Mouse (Mus musculus) left cerebral cortex, postnatal 14 days (tissue): ENCODE results near the gene Gba. TPM values are rescaled to one million over a fixed set of nuclear protein-coding genes. Genes with fewer than 3 reads are reported as not detected.
A peak's percentile ranks its signal among the peaks of the same experiment; 100 is the strongest.

Experiments used
- DNase-seq, 2 experiments: peaks; one replicate each; pipeline ENCODE4 v3.0.0; 2021 to 2022; ENCODE audit warnings: low spot score in 2 of 2, mixed read lengths in 1 of 2
- intact Hi-C: fragments of 180-260 bp; cut with DNase I; formaldehyde crosslinking; loops from one replicate; pipeline ENCODE4 v1.15.1; 2025
- total RNA-seq, 2 experiments: library from RNA; stranded (reverse); gene quantifications; 2 replicates each; pipeline ENCODE4 v1.2.3; 2021

Gene Gba
- total RNA-seq, 2 experiments from 2014 or later: 63.4 to 66.7 TPM

DNA sequence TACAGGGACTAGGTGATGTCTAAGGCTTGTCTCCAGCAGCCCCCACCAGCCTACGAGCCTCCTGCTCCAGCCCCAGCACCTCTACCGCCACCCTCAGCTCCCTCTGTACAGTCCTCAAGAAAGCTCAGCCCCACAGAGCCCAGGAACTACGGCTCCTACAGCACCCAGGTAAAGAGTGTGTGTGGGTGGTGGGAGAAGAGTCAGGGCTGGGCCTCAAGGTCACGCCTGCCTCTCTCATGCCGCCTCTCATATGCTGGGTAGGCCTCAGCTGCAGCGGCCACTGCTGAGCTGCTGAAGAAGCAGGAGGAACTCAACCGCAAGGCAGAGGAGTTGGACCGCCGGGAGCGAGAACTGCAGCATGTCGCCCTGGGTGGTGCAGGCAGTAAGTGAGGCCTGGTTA is 23.7 kb upstream of the Gba start:
- intact Hi-C loops: no loop called here
- no peak for DNase-seq

DNA sequence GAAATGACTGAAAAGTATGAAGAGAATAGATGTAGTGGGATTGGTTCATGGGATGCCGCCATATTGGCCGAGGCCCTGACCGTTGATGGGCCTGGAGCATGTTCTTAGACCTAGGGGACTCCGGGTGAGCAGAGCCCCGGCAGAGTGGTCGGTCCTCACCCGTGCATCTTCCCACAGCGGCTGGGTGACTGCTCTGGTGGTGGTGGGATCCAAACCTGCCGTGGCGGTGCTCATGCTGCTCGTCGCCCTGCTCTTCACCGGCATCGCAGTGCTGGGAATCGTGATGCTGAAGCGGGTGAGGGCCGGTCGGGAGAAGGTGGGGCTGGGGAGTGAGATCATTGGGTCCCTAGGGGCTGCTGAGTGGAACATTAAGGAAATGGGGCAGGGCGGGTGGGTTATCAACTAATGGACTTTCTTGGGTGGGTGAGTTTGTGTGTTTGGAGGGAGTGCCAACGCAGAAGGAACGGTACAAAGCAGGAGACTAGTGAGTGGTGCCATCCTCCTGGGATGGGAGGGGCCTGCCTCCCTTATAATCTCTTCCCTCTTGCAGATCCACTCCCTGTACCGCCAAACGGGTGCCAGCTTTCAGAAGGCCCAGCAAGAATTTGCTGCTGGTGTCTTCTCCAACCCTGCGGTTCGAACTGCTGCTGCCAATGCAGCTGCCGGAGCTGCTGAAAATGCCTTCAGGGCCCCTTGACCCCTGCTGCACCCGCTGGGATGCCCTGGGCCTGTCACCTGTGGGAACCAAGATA is 20.8 kb upstream of the Gba start:
- intact Hi-C loops: no loop called here
- no peak for DNase-seq

DNA sequence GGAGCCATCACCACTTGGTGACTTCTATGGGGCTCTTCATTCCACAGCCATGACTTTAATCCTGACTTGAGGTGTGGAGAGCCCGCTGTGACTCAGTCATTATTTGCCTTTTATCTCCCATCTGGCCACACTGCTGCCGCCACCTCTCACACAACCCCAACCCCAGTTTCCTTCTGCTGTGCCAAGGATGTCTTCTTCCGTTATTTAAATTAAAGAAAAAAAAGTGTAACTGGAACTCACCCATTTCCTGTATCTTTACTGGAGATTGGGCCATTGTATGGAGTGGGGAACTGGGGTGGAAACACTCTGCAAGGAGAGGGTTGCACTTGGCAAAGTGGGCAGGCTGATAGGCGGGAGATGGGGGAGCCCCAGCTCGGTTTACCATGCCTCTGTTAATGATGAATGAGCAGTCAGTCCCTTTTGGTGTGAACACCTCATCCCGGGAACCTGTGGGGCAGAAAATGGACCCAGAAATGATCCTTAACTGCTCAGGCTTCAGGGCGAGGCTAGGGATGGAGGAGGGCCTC is 20.1 kb upstream of the Gba start:
- no peak for DNase-seq
- intact Hi-C loops: no loop called here

DNA sequence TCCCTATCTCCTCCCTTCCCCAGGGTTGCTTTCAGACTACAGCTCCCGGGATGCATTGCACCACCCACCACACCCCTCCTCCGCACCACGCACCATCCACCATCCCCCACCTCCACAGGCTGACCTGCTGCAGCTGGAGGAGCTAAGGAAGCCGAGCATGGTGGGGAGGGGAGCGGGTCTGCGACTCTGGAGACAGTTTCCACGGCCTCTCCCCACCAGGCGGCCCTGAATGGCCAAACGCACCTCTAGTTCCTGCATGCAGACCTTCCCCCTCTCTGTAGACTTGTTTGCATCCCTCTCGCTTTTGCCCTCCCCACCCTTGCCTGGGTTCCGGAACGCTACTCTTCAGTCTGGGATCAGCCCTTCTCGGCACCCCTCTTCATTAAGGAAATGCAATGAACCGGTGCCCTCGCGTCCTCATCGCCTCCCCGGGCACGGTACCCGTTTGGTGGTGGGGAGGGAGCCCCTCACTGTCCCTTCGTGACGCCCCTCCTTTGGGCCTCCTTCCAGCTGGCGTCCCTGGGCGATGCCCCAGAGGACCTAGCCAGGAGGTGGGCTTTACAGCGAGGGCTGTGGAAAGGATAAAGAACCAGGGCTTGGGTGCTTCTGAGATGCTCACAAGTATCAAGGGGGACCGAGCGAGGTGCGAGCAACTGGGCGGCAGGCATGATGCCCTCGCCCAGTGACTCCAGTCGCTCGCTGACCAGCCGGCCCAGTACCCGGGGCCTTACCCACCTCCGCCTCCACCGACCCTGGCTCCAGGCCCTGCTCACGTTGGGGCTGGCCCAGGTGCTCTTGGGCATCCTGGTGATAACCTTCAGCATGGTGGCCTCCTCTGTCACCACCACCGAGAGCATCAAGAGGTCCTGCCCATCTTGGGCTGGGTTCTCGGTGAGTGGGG is 19.4 kb upstream of the Gba start, which contains the start of gene Fam189b:
Gene Fam189b (plus strand): TSS at position 86 of the 901 bp plus-strand sequence.
- peak; percentile 89 to 93 for DNase-seq
- intact Hi-C loops: no loop called here

DNA sequence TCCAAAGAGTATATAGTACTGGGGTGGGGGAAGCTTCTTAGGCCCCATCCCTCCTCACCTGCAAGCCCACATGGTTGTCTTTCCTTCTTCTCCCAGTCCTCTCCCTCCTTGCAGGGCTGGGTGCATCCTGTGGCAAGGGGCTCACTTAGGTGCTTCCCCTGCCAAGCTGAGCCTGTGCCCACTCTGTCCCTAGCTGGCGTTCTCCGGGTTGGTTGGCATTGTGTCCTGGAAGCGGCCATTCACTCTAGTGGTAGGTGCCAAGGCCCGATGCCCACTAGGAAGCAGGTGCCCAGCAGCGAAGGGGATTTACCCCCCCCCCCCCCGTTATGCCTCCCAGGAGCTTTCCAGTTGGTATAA is 18.8 kb upstream of the Gba start:
- DNase-seq: no peak
- intact Hi-C loops: no loop called here

DNA sequence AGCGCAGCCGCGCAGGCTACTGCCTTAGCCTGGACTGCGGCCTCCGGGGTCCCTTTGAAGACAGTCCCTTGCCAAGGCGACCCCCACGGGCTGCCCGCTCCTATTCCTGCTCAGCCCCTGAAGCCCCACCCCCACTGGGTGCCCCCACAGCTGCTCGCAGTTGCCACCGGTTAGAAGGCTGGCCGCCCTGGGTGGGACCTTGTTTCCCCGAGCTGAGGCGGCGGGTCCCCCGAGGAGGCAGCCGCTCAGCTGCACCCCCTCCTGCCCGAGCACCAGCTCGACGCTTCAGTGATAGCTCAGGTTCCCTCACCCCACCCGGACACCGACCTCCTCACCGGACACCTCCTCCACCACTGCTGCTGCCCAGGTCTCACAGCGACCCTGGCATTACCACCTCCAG is 15.5 kb upstream of the Gba start:
- intact Hi-C loops: no loop called here
- DNase-seq: no peak

DNA sequence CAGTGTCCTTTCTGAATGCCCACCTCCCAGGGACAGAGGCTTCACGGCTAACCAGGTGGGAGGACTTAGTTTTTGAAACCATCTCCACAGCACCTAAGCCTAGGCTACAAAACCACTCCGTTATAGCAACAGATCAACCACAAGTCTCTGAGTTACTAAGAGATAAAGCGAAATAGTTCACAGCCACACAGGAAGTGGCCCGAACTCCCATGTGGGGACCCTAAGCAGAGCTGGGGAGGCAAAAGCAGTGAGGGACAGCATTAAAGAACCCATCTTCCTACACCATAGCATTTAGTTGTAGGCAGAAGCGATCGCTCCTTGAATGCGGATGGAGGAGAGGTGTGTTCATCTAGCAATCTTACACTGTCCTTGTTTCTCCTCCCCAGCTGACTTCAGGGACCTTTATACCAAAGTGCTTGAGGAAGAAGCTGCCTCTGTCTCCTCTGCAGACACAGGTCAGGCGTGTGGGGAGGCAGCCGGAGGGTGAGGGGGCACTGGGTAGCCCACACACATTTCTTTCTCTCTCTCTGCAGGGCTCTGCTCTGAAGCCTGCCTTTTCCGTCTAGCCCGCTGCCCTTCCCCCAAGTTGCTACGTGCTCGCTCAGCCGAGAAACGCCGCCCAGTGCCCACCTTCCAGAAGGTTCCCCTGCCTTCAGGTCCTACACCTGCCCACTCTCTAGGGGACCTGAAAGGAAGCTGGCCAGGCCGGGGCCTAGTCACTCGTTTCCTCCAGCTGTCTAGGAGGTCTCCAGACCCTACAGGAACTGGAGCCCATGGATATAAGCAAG is 14.8 kb upstream of the Gba start:
- no peak for DNase-seq
- intact Hi-C loops: no loop called here

DNA sequence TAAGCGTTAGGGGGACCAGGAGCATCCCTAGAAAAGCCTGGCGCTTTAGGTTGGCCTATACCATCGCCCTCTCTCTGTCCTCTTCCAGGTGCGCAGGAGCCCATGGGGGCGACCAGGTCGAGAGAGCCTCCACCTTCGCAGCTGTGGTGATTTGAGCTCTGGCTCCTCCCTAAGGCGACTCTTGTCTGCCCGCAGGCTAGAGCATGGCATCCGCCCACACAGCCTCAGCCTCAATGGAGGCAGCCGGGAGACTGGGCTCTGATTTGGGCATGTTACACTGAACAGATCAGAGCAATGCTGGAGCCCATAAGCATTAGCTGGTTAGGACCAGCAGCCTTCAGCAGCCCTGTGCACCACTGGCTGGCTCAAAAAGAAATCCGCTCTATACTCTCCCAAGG is 14.3 kb upstream of the Gba start:
- DNase-seq: no peak
- intact Hi-C loops: no loop called here

DNA sequence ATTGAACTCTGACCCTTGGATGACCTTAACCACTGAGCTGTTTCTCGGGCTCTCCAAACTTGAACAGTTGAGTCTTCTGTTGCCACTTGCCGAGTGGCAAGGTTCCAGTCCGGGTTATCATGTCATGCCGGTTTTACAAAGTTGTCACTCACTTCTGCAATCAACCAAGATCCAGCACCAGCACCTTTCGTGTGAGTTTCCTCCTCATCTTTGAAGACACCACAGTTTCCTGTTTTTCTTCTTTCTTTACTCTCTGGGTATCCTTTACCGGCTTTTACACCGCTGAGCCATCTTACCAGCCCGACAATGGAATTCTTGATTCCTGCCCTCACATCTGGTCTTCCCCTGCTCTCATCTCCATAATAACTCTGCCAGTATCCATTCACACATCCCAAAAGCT is 12.3 kb upstream of the Gba start:
- intact Hi-C loops: no loop called here

DNA sequence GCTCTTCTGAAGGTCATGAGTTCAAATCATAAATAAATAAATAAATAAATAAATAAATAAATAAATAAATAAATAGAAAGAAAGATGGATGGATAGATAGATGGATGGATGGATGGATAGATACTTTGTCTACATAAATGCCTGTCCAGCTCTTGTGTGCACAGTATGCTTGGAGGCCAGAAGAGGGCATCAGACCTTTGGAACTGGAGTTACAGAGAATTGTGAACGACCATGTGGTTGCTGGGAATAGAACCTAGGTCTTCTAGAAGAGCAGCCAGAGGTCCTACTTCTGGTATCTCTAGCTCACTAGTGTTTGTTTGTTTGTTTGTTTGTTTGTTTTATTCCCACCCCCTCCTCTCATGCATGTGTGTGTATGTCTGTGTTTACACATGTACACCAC is 9.4 kb upstream of the Gba start:
- intact Hi-C loops: no loop called here
- no peak for DNase-seq

More for the DNA sequence above, 12.3 kb upstream of the Gba start:
- no peak for DNase-seq

DNA sequence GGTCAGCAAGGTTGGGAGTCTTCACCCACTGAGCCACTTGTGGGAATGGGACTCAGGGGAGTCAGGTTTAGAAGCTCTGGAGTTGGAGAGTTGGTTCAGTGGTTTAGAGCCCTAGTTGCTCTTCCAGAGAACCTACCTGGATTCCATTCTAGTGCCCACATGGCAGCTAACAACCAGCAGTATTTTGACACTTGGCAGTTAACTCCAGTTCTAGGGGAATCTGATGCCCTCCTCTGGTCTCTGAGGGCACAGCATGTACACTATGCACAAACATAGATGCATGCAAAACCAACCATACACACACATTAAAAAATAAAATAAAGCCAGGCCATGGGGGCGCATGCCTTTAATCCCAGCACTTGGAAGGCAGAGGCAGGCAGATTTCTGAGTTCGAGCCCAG is 8.9 kb upstream of the Gba start:
- intact Hi-C loops: no loop called here
- DNase-seq: no peak

DNA sequence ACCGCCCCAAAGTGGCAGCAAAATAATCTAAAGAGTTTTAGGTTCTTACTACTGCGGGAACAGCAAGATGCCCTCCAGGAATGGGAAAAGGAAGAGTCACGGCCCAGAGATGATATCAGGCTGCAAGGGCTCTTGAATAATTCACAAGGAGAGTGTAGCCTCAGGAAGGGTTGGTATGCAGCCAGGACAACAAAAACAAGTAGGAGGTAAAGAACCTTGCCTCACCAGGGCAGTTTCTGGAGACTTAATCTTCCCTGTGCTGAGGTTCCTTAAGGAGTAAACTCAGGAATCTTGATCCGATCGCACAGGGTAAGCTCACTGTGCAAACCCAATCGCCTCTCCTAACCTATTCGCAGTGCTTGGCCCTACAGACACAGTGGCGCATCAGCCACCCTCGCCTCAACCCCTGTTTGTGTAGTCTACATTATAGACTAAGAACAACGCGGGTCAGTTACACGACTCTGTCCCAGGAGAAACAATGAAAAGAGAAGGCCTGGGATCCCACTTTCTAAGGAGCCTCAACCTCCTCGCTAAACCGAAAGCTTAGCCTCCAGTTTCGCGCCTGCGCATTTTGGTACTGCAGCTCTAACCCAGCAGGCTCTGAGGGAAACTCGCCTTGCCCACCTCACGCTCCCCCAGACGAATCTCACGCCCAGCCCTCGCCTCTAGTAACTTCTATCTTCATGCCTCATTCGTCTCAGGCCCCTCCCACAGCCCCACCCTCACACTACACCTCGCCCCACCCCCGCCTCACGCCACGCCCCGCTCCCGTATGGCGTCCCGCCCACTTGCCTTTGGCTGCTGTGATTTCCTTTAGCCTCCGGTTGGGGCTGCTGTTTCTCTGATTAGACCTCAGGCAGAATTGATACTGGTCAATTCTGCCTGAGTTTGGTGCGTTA is 6.5 kb upstream of the Gba start:
- peak; percentile 83 to 90 for DNase-seq
- intact Hi-C loops: no loop called here

DNA sequence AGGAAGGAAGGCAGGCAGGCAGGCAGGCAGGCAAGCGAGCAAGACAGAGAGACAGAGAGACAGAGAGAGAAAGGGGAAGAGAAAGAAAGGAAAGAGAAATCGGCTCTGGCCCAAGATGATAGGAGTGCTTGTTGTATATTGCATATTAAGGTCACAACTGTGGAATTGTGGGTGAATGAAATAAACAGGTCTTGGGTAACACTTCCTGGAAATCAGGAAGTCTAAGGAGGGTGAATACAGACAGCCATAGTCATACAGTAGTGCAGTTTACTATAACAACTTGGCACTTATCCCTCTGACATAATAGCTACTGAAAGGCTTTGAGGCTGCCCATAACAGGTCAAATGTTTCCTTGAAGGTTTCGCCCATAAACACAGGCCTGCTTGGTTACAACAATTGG is 2.9 kb upstream of the Gba start:
- no peak for DNase-seq
- intact Hi-C loops: no loop called here

DNA sequence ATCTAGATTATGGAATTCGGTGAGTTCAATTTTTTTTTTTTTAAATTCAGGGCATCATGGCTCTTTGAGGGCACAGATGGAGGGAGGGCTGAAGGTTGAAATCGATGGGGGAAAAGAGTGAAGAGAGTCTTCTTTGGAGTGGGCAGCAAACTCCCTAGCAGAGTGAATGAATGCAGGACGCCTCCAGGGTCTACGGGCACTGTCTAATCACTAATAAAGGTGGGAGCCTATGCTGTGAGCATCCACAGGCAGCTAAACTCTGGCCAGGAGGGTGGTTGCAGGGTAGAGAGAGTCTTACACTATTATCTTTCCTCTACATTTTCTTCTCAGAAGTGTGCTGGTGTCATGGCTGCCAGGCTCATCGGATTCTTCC is 400 bp downstream of the Gba start:
- no peak for DNase-seq
- intact Hi-C loops: no loop called here

DNA sequence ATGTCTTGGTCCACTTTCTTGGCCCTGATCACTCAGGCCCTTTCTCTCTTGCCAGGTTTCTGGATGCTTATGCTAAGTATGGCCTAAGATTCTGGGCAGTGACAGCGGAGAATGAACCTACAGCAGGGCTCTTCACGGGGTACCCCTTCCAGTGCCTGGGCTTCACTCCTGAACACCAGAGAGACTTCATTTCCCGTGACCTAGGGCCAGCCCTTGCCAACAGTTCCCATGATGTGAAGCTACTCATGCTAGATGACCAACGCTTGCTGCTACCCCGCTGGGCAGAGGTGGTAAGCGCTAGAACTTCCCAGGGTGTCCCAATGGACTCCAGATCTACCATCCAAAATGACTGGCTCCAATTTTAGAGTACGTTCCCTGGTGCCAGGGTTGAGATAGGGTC is 3.4 kb downstream of the Gba start:
- intact Hi-C loops: no loop called here
- DNase-seq: no peak

DNA sequence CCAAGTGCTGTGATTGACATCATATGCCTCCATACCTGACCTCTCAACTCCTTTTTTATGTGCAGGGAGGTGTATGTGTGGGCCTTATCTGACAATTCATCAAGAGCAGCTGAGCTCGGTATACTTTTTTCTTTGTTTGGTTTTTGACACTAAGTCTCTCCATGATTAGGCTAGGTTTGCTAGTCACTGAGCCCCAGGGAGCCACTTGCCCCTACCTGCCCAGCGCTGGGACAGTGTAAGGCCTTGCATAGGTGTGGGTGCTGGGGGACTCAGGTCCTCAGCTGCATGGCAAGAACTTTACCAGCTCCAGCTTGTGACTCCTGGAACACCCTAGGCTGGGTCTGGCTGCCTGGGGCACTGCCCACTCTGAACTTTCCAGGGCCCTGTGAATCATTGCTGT is 4.0 kb downstream of the Gba start:
- DNase-seq: no peak
- intact Hi-C loops: no loop called here

DNA sequence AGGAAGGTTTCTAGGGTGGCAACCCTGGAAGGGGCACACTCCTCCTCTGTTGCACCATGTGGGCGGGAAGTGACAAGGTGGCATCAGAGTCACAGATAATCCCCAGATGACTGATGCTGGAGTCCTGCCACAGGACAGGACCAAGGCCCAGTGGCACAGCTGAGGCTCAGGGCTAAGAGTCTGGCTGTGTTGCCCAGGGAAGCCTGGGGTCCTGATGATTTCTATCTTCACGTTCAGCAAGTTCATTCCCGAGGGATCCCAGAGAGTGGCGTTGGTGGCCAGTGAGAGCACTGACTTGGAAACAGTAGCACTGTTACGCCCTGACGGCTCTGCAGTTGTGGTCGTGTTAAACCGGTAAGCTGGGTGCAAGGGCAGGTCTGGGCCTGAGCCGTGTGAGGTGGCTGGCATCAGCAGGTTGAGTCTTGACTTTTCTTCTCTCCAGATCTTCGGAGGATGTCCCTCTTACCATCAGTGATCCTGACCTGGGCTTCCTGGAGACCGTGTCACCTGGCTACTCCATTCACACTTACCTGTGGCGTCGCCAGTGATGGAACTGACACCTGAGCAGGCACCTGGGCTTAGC is 5.4 kb downstream of the Gba start:
- intact Hi-C loops: no loop called here
- DNase-seq: no peak

DNA sequence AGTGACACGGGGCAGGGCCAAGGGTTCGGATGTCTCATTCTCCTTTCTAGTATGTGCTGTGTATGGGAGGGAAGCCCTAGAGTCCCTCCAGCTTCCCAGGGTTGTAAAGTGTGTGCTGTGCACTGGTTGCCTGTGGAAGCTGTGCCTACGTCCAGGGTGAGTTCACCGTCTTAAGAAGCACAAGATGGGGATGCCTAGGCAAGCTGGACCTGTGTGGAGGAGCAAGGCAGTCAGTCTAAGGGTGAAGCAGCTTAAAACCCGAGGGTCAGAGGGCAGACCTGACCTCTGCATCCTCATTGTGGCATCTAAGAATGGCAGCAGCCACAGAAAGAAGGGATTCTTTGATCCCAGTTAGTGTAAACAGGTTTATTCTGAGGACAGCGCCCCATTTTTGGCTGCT is 6.0 kb downstream of the Gba start:
- no peak for DNase-seq
- intact Hi-C loops: no loop called here

DNA sequence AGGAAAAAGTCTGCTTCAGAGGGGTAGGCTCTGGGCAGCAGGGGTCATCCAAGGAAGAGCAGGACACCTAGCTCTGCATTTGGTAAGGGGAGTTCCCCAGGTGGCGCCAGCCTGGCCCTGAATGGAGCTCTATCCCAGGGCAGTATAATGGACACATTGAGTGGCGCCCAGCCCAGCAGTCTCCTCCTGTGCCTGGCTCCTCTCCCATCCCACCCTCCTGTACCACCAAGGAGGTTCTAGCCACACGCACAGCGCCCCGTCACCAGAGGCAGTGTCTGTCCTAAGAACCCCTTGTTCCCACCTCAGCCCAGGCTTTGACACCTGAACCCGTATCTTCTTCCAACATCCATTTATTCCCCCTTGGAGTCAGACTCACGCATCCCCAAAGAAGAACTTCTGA is 7.0 kb downstream of the Gba start:
- no peak for DNase-seq
- intact Hi-C loops: loop anchor here (5.0 kb wide), 1 partner anchor 92 kb away; no protein-coding TSS in a partner anchor
